Mouse (Mus musculus) ES-E14 (cell line): ENCODE measurements at regions not wholly inside any gene's neighbourhood (a gene's known extent, or its start where the extent isn't known, plus 50 kb on each side); places are given as distances from the start of the nearest gene placed in this dataset.

Experiments
- HCFC1 ChIP-seq: IDR thresholded peaks from 2 replicates; pipeline ENCODE4 v1.6.1; 2012; ENCODE audit warnings: low read length, inconsistent platforms, borderline replicate concordance; ENCODE audit not compliant: insufficient read depth
- MAFK ChIP-seq: IDR thresholded peaks from 2 replicates; pipeline ENCODE4 v1.6.1; 2014; ENCODE audit warnings: mild to moderate bottlenecking, low read depth, low read length, inconsistent platforms; ENCODE audit not compliant: insufficient read depth
- ZC3H11A ChIP-seq: IDR thresholded peaks from 2 replicates; pipeline ENCODE4 v1.6.1; 2012; ENCODE audit warnings: low read depth, mild to moderate bottlenecking, inconsistent platforms, low read length, borderline replicate concordance
- ZNF384 ChIP-seq: IDR thresholded peaks from 2 replicates; pipeline ENCODE4 v1.6.1; 2012; ENCODE audit warnings: low read depth, low read length, inconsistent platforms

DNA sequence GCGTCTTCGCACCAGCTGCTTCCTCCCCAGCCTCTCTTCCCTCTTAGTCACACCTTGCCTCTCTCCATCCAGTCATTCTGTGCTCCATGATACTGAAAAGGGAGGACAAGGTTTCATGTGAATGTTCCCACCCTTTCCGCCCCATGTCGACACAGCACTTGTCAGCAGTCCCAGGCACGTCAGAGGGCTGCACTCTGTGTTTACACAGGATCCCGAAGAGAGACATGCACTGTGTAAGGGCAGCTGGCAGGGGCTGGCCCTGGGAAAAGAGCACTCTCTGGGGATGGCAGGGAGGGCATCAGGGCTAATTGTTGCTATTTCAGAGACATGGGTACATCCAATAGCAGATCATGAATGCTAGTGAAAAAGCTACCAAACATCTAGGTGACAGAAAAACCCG, 77.0 kb upstream of the Wdr11 start:
- TF ChIP-seq ZC3H11A (no peak), MAFK (no peak), ZNF384 (no peak), HCFC1 (no peak)
